Mouse (Mus musculus) inflammation-experienced regulatory T-cells, adult 16 weeks (primary cell): Measurements from ENCODE around the gene Mapk6. TPM values are rescaled to one million over a fixed set of nuclear protein-coding genes. Genes with fewer than 3 reads are reported as not detected.

Source experiments
- polyA plus RNA-seq: library from polyadenylated mRNA; unstranded; fragments of 100-300 nt; shearing (Covaris generic); gene quantifications from one replicate; pipeline ENCODE4 v1.2.1, GENCODE M21; 2017

Mapk6 gene
- polyA plus RNA-seq = 52.3 TPM

DNA sequence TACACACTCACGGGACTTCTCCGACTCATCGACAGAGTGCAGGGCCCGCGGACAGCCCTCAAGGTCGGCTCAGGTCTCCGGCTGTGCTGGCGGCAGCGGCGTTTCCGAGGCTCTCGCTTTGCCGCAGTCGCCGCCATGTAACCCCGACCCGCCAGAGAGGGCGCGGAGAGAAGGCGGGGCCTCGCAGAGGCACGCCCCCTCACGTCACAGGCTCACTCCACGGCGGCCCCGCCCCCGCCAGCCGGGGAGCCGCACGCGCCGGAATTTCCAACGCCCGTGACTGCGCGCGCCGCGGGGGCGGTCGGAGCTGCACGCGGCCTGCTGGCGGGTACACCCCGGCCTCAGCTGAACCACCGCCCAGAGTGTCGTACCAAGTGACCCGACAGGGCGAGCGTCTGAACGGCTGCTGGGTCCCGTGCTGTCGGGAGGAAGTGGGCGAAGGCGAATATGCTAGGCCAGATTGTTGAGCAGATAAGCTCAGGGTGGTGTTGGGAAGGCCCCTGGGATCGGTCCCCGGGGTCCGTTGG lies at the start of gene Mapk6:
Mapk6 (minus strand) TSS at position 154 of the 527 bp plus-strand sequence.

DNA sequence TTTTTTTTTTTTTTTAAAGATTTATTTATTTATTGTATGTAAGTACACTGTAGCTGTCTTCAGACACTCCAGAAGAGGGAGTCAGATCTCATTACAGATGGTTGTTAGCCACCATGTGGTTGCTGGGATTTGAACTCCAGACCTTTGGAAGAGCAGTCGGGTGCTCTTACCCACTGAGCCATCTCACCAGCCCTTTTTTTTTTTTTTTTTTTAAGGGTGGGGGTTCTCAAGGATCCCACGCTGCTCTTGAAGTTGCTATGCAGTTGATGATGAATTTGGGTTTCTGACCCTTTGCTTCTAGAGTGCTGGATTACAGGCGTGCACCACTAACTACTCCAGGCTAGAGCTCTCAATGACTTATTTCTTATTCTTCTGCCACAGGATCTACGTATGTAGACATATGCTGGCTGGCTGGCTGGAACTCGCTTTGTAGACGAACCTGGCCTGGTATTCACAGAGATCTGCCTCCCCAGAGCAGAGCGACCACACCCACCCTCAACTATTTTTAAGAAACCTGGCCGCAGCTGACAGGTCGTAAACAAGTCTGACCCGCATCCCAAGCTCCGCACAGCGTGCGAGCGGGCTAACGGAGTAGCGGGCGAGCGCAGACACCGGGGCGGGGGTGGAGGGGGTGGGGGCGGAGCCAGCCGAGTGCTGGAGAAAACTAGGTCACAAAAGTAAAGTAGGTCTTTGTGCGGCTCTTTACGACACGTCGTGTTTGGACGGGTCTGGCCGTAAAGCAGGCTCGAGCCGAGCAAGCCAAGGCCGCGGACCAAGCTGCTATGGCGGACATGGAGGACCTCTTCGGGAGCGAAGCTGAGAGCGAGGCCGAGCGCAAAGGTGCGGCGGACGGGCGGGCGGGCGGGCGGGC lies 31.2 kb upstream of the Mapk6 start, which contains the start of gene Leo1:
Leo1 (plus strand) TSS at position 729 of the 871 bp plus-strand sequence.

GRCm38 (mm10) chr9:75347458-75347857 lies 62.3 kb downstream of the Mapk6 start, which contains the start of gene Bcl2l10:
Bcl2l10 (plus strand) TSS chr9:75347758.

Other genes starting within 250 kb of the Mapk6 start
- 0.26 TPM for gene Myo5c, start 178.0 kb downstream of the Mapk6 start, polyA plus RNA-seq
- gene Gnb5, start 103.7 kb downstream of the Mapk6 start, polyA plus RNA-seq = 14.7 TPM
- not detected for gene Bcl2l10, start 62.2 kb downstream of the Mapk6 start, polyA plus RNA-seq
- 32.7 TPM for gene Leo1, start 31.5 kb upstream of the Mapk6 start, polyA plus RNA-seq
- 177 TPM for gene Tmod3, start 149.7 kb upstream of the Mapk6 start, polyA plus RNA-seq
- 0.07 TPM for gene Tmod2, start 201.3 kb upstream of the Mapk6 start, polyA plus RNA-seq
- gene Lysmd2, start 215.7 kb upstream of the Mapk6 start, polyA plus RNA-seq = 11.6 TPM